Mouse (Mus musculus) kidney, embryonic 15.5 days (tissue): ENCODE data around the gene Ppp2r5e. TPM values are rescaled to one million over a fixed set of nuclear protein-coding genes. Genes with fewer than 3 reads are reported as not detected.

Experiments
- ATAC-seq: fragments of 200-750 bp; cut with Nextera tagmentation; replicated peaks from 2 replicates; pipeline ENCODE4 v1.8.0; 2017; ENCODE audit warnings: moderate TSS enrichment; ENCODE audit not compliant: low FRiP score
- H3K27ac ChIP-seq: fragments of 300-500 bp; sonication (generic); 2 replicates; pipeline ENCODE4 v1.5.1; 2015; ENCODE audit warnings: mild to moderate bottlenecking, inconsistent platforms
- H3K27me3 ChIP-seq: fragments of 300-500 bp; sonication (generic); 2 replicates; pipeline ENCODE4 v1.6.1; 2015; ENCODE audit warnings: inconsistent platforms
- H3K36me3 ChIP-seq: fragments of 300-500 bp; sonication (generic); 2 replicates; pipeline ENCODE4 v1.6.1; 2015; ENCODE audit warnings: inconsistent platforms
- H3K4me1 ChIP-seq: fragments of 300-500 bp; sonication (generic); 2 replicates; pipeline ENCODE4 v1.6.1; 2015; ENCODE audit warnings: inconsistent platforms
- H3K4me2 ChIP-seq: fragments of 300-500 bp; sonication (generic); 2 replicates; pipeline ENCODE4 v1.6.1; 2015; ENCODE audit warnings: moderate library complexity, mild to moderate bottlenecking, inconsistent platforms
- H3K4me3 ChIP-seq: fragments of 300-500 bp; sonication (generic); replicated peaks from 2 replicates; pipeline ENCODE4 v1.5.1; 2015; ENCODE audit warnings: mild to moderate bottlenecking, inconsistent platforms
- H3K9ac ChIP-seq: fragments of 300-500 bp; sonication (generic); 2 replicates; pipeline ENCODE4 v1.6.1; 2015; ENCODE audit warnings: mild to moderate bottlenecking, inconsistent platforms
- H3K9me3 ChIP-seq: fragments of 300-500 bp; sonication (generic); replicated peaks from 2 replicates; pipeline ENCODE4 v1.6.1; 2016; ENCODE audit warnings: inconsistent platforms
- WGBS: fragments of 180-500 bp; shearing (Covaris S2); methylation state at CpG from one replicate; pipeline ENCODE4 v1.1.7; 2015; ENCODE audit warnings: mixed read lengths; 5-methylcytosine and 5-hydroxymethylcytosine counted together
- polyA plus RNA-seq: library from polyadenylated mRNA; unstranded; fragments of >200 nt; fragmentation: Nextera tagmentation; extraction: Ambion mirVana; gene quantifications from 2 replicates; pipeline ENCODE4 v1.2.1, GENCODE M21; 2015

Gene Ppp2r5e
- polyA plus RNA-seq, 1 experiment from 2014 or later = 12.4 TPM

DNA sequence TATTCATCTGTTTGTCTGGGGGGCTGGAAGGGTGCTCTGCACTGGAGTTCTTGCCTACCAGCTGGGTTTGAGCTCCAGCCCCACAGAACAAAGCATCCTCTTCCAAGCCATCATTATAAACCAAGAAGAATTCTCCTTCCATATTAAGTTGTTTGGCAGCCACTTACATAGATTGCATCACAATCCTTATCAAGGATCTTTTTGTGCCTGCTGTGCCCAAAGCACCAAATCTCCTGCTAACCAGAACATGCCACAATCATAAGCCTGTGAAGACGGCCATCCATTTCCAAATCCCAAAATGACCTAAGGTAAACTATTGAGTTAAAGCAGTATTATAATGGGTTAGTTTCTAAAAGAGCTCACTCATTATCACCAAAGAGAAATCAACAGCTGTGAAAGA lies 25.9 kb downstream of the Ppp2r5e start:
- no peak overlapping the region for H3K4me3 ChIP-seq
- no peaks in the 10 kb centered on the region for H3K9me3 ChIP-seq
- peaks cover 15% of the 10 kb centered on the region for H3K4me1 ChIP-seq
- no peak overlapping the region for H3K27ac ChIP-seq
- H3K4me2 ChIP-seq = no peak overlapping the region
- ATAC-seq = no peak
- no peak overlapping the region for H3K9ac ChIP-seq
- WGBS = 80% methylated on average over 1 of the region's 1 CpGs
- H3K27me3 ChIP-seq = no peaks in the 10 kb centered on the region
- 0 out of 2 replicates have a peak, but pooled peaks cover 3% of the 10 kb centered on the region for H3K36me3 ChIP-seq

DNA sequence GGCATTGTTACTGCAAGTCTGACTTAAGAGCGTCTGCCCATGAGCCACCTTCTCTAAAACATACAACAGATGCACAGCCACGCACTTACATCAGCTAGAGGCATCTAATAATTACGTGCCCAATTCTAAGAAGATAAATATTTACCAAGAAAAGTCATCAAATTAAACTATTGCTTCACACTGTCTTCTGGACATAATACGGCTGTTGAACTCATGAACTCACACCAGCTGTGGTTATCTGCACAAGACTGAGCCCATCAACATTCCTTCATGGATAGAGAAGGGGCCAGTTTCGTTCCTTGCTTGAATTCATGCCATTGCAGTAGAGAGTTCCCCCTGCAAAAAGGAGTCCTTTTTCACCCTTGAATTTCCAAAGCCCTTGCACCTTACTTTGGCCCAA lies 28.3 kb downstream of the Ppp2r5e start:
- Histone ChIP-seq H3K4me3 (no peak overlapping the region), H3K4me1 (peaks cover 15% of the 10 kb centered on the region), H3K27ac (0 out of 2 replicates have a peak overlapping the region, but pooled peaks have one; percentile 8), H3K4me2 (no peak overlapping the region), H3K9ac (no peak overlapping the region), H3K9me3 (no peaks in the 10 kb centered on the region), H3K36me3 (0 out of 2 replicates have a peak, but pooled peaks cover 4% of the 10 kb centered on the region), H3K27me3 (no peaks in the 10 kb centered on the region)
- WGBS = 53% methylated on average over 5 of the region's 5 CpGs
- ATAC-seq = no peak

DNA sequence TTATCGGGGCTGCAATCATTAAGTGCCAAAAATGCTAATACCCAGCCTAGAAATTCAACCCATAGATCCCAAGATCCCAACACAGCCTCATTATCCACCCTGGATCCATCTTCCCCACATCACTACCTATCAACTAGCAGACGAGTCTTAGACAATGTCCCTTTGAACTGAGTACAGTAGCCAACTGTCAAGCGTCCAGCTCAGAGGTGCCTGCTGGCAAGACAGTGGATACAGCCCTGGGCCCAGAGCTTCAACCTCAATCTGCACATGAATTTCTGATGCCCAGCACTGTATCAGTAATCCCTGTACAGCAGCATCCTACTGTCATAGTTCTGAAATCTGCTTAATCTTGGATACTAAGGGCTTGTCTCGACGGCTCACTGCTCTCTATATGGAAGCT lies 30.3 kb downstream of the Ppp2r5e start:
- no peak overlapping the region for H3K27ac ChIP-seq
- no peak; the same call in 1 of the 2 replicates for ATAC-seq
- H3K27me3 ChIP-seq = no peaks in the 10 kb centered on the region
- no peak overlapping the region for H3K4me2 ChIP-seq
- H3K4me1 ChIP-seq = peaks cover 7% of the 10 kb centered on the region
- H3K36me3 ChIP-seq = 0 out of 2 replicates have a peak, but pooled peaks cover 4% of the 10 kb centered on the region
- H3K4me3 ChIP-seq = no peak overlapping the region
- 92% methylated on average over 5 of the region's 5 CpGs for WGBS
- no peaks in the 10 kb centered on the region for H3K9me3 ChIP-seq
- H3K9ac ChIP-seq = no peak overlapping the region

DNA sequence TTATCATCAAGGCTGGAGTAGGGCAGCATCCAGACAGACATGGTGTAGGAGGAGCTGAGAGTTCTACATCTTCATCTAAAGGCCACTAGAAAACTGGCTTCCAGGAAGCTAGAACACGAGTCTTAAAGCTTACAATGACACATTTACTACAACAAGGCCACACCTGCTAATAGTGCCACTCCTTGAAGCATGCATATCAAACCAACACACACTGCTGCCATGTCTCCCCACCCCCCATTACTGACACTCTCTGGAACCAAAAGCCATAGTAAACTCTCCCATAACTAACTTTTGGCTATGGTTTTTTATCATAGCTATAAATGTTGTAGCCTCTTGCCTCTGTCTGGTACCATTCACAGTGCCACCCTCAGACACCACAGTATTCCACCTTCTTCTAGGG lies 31.5 kb downstream of the Ppp2r5e start:
- Histone ChIP-seq H3K9ac (no peak overlapping the region), H3K4me3 (no peak overlapping the region), H3K36me3 (0 out of 2 replicates have a peak, but pooled peaks cover 4% of the 10 kb centered on the region), H3K27me3 (no peaks in the 10 kb centered on the region), H3K9me3 (no peaks in the 10 kb centered on the region), H3K27ac (no peak overlapping the region), H3K4me1 (peaks cover 7% of the 10 kb centered on the region), H3K4me2 (no peak overlapping the region)
- no peak for ATAC-seq
- 58% methylated on average over 1 of the region's 1 CpGs for WGBS

DNA sequence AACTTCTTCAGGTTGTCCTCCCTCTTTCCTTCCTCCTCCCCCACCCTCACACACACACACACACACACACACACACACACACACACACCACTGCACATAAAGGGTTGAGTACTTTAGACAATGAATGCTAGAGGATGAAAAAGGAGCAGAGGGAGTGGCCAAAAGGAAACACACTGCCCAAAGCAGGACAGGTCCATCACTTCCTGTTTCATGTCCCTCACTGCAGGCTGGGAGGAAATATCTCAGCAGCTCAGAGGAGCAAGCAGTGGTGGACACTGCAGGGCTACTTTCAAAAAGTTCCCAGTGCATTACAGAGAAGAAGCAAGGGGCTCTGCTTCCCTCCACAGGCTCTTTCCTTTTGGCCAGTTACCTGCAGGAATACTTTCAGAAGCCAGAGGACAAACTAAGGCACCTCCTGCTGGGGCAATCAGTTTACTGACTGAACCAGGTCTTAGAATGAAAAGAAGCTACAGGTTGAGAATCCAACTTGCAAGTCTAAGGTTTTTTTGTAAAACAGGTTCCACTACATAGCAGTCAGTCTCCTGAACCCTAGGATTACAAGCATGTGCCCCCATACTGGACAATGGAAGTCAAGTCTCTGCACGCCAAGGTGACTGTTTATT lies 32.9 kb downstream of the Ppp2r5e start:
- Histone ChIP-seq H3K9ac (no peak overlapping the region), H3K27ac (0 out of 2 replicates have a peak overlapping the region, but pooled peaks have one; percentile 23), H3K36me3 (0 out of 2 replicates have a peak, but pooled peaks cover 4% of the 10 kb centered on the region), H3K4me3 (no peak overlapping the region), H3K27me3 (no peaks in the 10 kb centered on the region), H3K4me2 (no peak overlapping the region), H3K4me1 (peaks cover 6% of the 10 kb centered on the region), H3K9me3 (no peaks in the 10 kb centered on the region)
- 89% methylated on average over 1 of the region's 1 CpGs for WGBS
- ATAC-seq = no peak

DNA sequence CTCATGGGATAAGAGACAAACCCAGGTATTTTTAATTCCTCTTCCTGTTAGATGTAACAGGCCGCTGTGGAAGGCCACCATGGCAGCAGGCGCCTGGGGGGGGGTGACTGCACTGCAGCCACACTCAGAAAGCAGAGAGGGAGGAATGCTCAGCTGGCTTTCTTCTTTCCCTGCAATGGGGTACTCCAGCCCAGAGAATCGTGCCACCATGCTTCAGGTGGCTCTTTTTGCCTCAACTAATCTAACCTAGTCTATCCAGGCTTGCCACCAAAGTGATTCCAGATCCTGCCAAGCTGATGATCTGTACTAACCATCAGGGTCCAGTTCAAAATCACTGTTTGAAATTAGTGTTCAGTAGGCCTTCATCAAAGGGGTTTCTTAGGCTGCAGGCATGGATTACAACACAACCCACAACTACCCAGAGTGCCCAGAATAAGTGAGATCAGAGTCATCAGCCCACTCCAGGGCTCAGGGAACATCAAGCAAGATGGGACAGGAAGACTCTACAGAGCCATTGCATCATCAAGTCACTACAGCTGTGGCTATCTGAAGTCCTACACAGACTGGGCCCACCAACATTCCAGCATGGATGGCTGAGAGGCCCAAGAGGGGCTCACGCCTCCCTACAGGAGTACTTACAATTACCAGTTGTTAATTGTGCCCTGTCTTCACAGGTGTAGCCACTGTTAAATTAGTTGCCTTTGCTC lies 35.2 kb downstream of the Ppp2r5e start:
- WGBS = 81% methylated on average over 4 of the region's 4 CpGs
- Histone ChIP-seq H3K9ac (no peak overlapping the region), H3K4me3 (no peak overlapping the region), H3K4me2 (no peak overlapping the region), H3K27ac (no peak overlapping the region), H3K9me3 (no peaks in the 10 kb centered on the region), H3K36me3 (0 out of 2 replicates have a peak, but pooled peaks cover 4% of the 10 kb centered on the region), H3K4me1 (0 out of 2 replicates have a peak, but pooled peaks cover 9% of the 10 kb centered on the region), H3K27me3 (no peaks in the 10 kb centered on the region)
- no peak for ATAC-seq

DNA sequence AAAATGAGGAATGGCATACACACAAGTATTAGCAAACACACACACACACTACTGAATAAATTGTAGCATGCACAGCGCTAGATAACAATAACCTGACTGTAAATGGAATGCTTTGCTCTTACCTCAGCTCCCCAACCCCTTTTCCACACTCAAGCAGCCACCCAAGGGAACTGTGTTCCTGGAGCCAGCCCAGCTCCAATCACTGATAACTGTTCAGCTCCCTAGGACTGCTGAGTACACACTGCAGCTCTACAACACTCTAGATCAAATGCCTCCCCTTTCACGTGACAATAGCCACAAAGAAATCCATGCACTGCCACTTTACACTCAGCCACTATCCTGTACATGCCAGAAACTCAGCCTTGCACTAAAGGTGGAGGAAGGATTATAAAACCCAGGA lies 36.8 kb downstream of the Ppp2r5e start:
- Histone ChIP-seq H3K4me2 (no peak overlapping the region), H3K9me3 (no peaks in the 10 kb centered on the region), H3K4me1 (0 out of 2 replicates have a peak, but pooled peaks cover 9% of the 10 kb centered on the region), H3K4me3 (no peak overlapping the region), H3K27ac (no peak overlapping the region), H3K27me3 (no peaks in the 10 kb centered on the region), H3K36me3 (no peaks in the 10 kb centered on the region), H3K9ac (no peak overlapping the region)
- 78% methylated on average over 2 of the region's 2 CpGs for WGBS
- no peak for ATAC-seq

DNA sequence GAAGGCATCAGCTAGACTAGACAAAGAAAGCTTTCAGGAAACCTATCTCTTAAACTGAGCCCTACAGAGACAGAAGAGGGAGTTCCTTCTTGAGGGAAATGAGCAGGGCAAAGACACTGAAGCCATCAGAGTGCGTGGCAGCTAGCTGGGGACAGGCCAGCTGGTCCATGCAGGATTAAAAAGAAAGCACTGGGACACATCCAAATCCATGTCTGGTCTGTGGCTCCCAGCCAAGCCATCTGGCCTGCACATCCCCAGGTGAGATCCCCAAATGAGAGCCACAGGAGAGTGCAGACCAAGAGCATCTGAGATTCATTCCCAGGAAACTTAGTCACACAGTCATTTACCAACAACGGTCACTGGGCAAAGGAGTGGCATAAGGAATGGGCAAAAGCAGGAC lies 38.2 kb downstream of the Ppp2r5e start:
- Histone ChIP-seq H3K9me3 (no peaks in the 10 kb centered on the region), H3K4me2 (no peak overlapping the region), H3K27me3 (no peaks in the 10 kb centered on the region), H3K4me3 (no peak overlapping the region), H3K27ac (no peak overlapping the region), H3K9ac (no peak overlapping the region), H3K4me1 (0 out of 2 replicates have a peak, but pooled peaks cover 9% of the 10 kb centered on the region), H3K36me3 (no peaks in the 10 kb centered on the region)
- no peak for ATAC-seq
- 81% methylated on average over 2 of the region's 2 CpGs for WGBS

DNA sequence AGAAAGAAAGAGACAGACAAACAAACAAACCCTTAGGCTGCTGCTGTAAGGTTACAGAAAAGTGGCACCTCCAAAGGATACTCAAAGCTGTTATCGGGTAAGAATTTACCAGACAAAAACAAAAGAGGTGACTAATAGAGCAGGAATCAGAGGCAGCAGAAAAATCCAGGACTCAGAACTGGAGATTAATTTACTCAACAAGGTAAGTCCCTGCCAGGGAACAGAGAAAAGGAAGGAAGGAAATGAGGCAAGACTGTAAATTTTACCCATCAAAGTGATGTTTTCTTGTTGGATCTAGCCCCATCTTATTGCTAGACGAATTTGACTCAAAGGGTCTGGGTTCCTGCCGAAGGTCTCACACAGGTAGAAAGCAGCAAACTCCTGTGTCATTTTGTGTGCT lies 41.0 kb downstream of the Ppp2r5e start:
- no peak for ATAC-seq
- no peaks in the 10 kb centered on the region for H3K9me3 ChIP-seq
- no peak overlapping the region for H3K4me3 ChIP-seq
- no peak overlapping the region for H3K27ac ChIP-seq
- H3K9ac ChIP-seq = no peak overlapping the region
- 58% methylated on average over 3 of the region's 3 CpGs for WGBS
- 0 out of 2 replicates have a peak, but pooled peaks cover 2% of the 10 kb centered on the region for H3K36me3 ChIP-seq
- 0 out of 2 replicates have a peak, but pooled peaks cover 9% of the 10 kb centered on the region for H3K4me1 ChIP-seq
- H3K4me2 ChIP-seq = no peak overlapping the region
- no peaks in the 10 kb centered on the region for H3K27me3 ChIP-seq

DNA sequence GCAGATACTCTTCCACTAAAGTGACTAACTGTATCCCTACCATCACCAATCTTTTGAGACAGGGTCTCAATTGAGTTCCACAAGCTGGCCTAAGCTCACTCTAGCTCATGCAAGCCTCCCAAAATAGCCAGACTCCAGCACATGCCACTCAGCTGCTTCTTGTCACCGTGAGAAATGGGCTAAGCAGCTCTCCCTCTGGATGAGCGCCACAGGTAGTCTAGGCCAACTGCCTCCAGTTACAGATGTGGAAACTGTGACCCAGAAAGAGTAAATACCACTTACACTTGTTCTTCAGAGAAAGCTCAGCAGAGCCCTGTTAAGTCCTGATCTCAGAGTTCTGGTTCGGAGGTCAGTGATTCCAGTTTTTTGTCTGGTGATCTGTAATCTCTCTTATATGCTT lies 43.7 kb downstream of the Ppp2r5e start:
- no peaks in the 10 kb centered on the region for H3K4me1 ChIP-seq
- no peak for ATAC-seq
- H3K27me3 ChIP-seq = no peaks in the 10 kb centered on the region
- H3K36me3 ChIP-seq = 0 out of 2 replicates have a peak, but pooled peaks cover 2% of the 10 kb centered on the region
- WGBS = 94% methylated on average over 3 of the region's 3 CpGs
- H3K27ac ChIP-seq = no peak overlapping the region
- no peak overlapping the region for H3K4me2 ChIP-seq
- H3K4me3 ChIP-seq = no peak overlapping the region
- no peak overlapping the region for H3K9ac ChIP-seq
- H3K9me3 ChIP-seq = no peaks in the 10 kb centered on the region

DNA sequence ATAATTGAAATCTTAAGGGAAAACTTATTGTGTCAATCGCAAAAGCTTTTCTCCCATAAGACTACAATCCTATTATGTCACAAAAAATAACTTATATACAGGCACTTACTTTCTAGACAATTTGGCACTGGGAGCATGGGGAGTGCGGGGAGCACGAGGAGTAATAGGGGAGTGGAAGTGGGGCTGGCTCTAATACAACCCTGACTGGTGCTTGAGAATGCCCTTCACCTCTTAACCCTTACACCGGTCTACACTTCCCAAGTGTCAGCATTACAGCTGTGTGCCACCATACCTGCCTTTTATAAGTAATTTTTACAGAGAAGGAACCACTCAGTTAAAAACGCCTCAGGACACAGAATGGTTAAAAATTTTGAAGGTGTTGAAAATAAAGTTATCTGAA lies 44.4 kb downstream of the Ppp2r5e start:
- 0 out of 2 replicates have a peak, but pooled peaks cover 2% of the 10 kb centered on the region for H3K36me3 ChIP-seq
- H3K4me3 ChIP-seq = no peak overlapping the region
- no peak overlapping the region for H3K27ac ChIP-seq
- H3K4me2 ChIP-seq = no peak overlapping the region
- no peaks in the 10 kb centered on the region for H3K27me3 ChIP-seq
- H3K9me3 ChIP-seq = no peaks in the 10 kb centered on the region
- no peak for ATAC-seq
- 86% methylated on average over 5 of the region's 5 CpGs for WGBS
- no peaks in the 10 kb centered on the region for H3K4me1 ChIP-seq
- no peak overlapping the region for H3K9ac ChIP-seq

DNA sequence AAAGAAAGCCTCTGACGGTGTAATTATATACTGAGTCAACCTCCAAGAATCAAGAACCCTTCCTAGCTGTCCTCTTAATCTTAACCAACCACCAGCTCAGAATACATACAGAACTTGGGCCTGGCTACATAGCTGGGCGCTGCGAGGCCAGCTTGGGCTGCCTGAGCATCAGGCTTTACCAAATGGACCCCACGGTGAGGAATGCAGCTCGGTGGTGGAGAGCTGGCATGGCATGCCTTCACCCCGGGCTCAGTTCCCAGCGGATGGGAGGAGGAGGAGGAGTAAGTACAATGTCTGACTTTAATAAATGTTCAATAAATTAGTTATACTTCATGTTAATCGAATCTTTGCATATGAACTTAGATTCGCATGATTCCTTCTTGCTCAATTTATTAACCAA lies 47.0 kb downstream of the Ppp2r5e start:
- H3K9ac ChIP-seq = no peak overlapping the region
- H3K4me1 ChIP-seq = 0 out of 2 replicates have a peak, but pooled peaks cover 5% of the 10 kb centered on the region
- no peak overlapping the region for H3K4me2 ChIP-seq
- 0 out of 2 replicates have a peak, but pooled peaks cover 2% of the 10 kb centered on the region for H3K36me3 ChIP-seq
- no peaks in the 10 kb centered on the region for H3K27me3 ChIP-seq
- 84% methylated on average over 9 of the region's 9 CpGs for WGBS
- no peak overlapping the region for H3K27ac ChIP-seq
- H3K4me3 ChIP-seq = no peak overlapping the region
- no peak for ATAC-seq
- no peaks in the 10 kb centered on the region for H3K9me3 ChIP-seq
